In the genomic region with DNA sequence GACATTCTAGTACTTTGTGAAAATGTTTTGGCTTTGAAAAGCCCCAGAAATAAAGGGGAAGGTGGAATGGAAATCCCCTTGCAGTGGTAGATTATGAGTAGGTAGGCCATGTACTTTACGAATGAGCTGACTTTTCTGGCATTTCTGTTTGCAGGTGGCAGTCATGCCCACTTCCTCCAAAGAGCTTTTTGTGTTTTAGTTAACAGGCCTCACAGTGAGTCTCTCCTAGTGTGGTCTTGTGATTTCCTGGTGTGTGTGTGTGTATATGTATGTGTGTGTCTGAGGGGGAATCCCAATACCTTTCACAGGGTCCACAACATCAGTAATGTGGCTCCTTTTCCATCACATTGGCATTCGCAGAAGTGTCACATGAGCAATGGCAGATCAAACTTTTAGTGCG, we compare ENCODE assay signal across 22 mouse cellular contexts.
DNase-seq lines count a peak whose midpoint lies in the region; ATAC-seq and TF ChIP-seq lines count a peak whose summit lies in the region.
"Had no signal": no experiment of that assay in that cellular context is flagged by ENCODE, and none has a peak within 500 bp of the region (broad histone marks: within the 10 kb centered on the region; RNA-seq: fewer than 3 reads in every experiment).

No protein-coding gene starts in this region.

- in situ Hi-C loops in CH12.LX (cut with MboI; ENCODE audit: low pct_ligation_motif_present, low pct_unique_long_range_greater_than_20kb, low sequenced_read_pairs): no loop called here

- no peak for ATAC-seq in forebrain, embryonic 14.5 days
- ATAC-seq: forebrain, embryonic 15.5 days; intestine, embryonic 15.5 days; liver, embryonic 12.5 days had no signal

- peaks cover 4% of the 10 kb centered on the region; the same call in 1 of the 2 replicates for H3K79me2 ChIP-seq in CH12.LX (replicated peaks; ENCODE audit: control insufficient read depth, extremely low read depth, insufficient read depth, poor library complexity, severe bottlenecking)

- peak; percentile 98 for TF ChIP-seq EP300 in CH12.LX (IDR thresholded peaks at IDR 0.05; ENCODE audit: low read length)

- WGBS in forebrain, embryonic 14.5 days: 89% methylated on average over 3 of the region's 3 CpGs

- peak overlapping the region; percentile 25; the same call in 1 of the 2 replicates for H3K4me2 ChIP-seq in CH12.LX (ENCODE audit: insufficient read depth, low read depth, poor library complexity, severe bottlenecking)
- H3K4me2 ChIP-seq in forebrain, embryonic 14.5 days (ENCODE audit: low read length): no peak overlapping the region
- H3K4me2 ChIP-seq: forebrain, embryonic 15.5 days; hindbrain, embryonic 14.5 days; intestine, embryonic 15.5 days; limb, embryonic 12.5 days; liver, embryonic 12.5 days; midbrain, embryonic 11.5 days had no signal

- dilution Hi-C loops in CH12.LX (cut with MboI; ENCODE audit: extremely low pct_ligation_motif_present, extremely low pct_unique_long_range_greater_than_20kb, low sequenced_read_pairs): no loop called here

- no peak overlapping the region for H3K9ac ChIP-seq in CH12.LX (ENCODE audit: insufficient read depth, low read depth)
- no peak overlapping the region for H3K9ac ChIP-seq in forebrain, embryonic 14.5 days (ENCODE audit: low read length)
- H3K9ac ChIP-seq: forebrain, embryonic 15.5 days; hindbrain, embryonic 14.5 days; intestine, embryonic 15.5 days; limb, embryonic 12.5 days; liver, embryonic 12.5 days had no signal

- DNase-seq in spleen, adult 18-20 months: peak; percentile 18 to 27
- DNase-seq in spleen, postnatal 14 days (ENCODE audit: low spot score in 2 of 2): no peak
- peak; percentile 91 for DNase-seq in CH12.LX (ENCODE audit: extremely low read depth)
- DNase-seq in naive thymus-derived CD4-positive, alpha-beta T cell, adult 2 months (ENCODE audit: low read depth): peak; percentile 49
- peak; percentile 10 for DNase-seq in thymus, postnatal 14 days
- DNase-seq in frontal cortex, postnatal 36 days (ENCODE audit: low spot score in 2 of 2): no peak
- DNase-seq in lung, postnatal 10 days: no peak
- DNase-seq in forebrain, embryonic 14.5 days (ENCODE audit: low spot score): no peak
- DNase-seq: adrenal gland, postnatal 25 days; cerebellum, adult 9-10 months; gastrocnemius, postnatal 25 days; kidney, adult 9 months; kidney, postnatal 14 days; lung, adult 18-20 months; lung, postnatal 14 days; right cerebral cortex, postnatal 14 days had no signal

- peaks cover 3 to 37% of the 10 kb centered on the region in 2 experiments for H3K36me3 ChIP-seq in CH12.LX (replicated peaks in 1 of 2; ENCODE audit: control insufficient read depth in 1 of 2, insufficient read depth in 1 of 2, low read length in 1 of 2)
- no peaks in the 10 kb centered on the region for H3K36me3 ChIP-seq in forebrain, embryonic 14.5 days (ENCODE audit: control insufficient read depth, insufficient read depth, low read length)
- H3K36me3 ChIP-seq: forebrain, embryonic 15.5 days; intestine, embryonic 15.5 days; liver, embryonic 12.5 days had no signal

- peak overlapping the region; percentile 83 for H3K27ac ChIP-seq in CH12.LX (ENCODE audit: insufficient read depth, low read depth)
- no peak overlapping the region for H3K27ac ChIP-seq in forebrain, embryonic 14.5 days (ENCODE audit: low read depth, low read length)
- H3K27ac ChIP-seq: forebrain, embryonic 15.5 days; hindbrain, embryonic 14.5 days; intestine, embryonic 15.5 days; limb, embryonic 12.5 days; liver, embryonic 12.5 days had no signal

- no peak for TF ChIP-seq POLR2A in CH12.LX (IDR thresholded peaks at IDR 0.05; ENCODE audit: low read depth, low read length)

- H3K27me3 ChIP-seq in CH12.LX (replicated peaks): no peaks in the 10 kb centered on the region
- no peaks in the 10 kb centered on the region for H3K27me3 ChIP-seq in forebrain, embryonic 14.5 days (replicated peaks; ENCODE audit: control insufficient read depth, insufficient read depth, low read length)
- H3K27me3 ChIP-seq: forebrain, embryonic 15.5 days; intestine, embryonic 15.5 days; limb, embryonic 12.5 days; liver, embryonic 12.5 days had no signal

- TF ChIP-seq RAD21 in CH12.LX (IDR thresholded peaks at IDR 0.05; ENCODE audit: low read depth, low read length): no peak; the same call in 1 of the 2 replicates

- no peak for TF ChIP-seq CTCF in CH12.LX (conservative IDR thresholded peaks at IDR 0.05 in 1 of 2, IDR thresholded peaks at IDR 0.05 in 1 of 2; ENCODE audit: low read depth in 2 of 2, low read length in 2 of 2)

- peaks cover 6% of the 10 kb centered on the region for H3K9me3 ChIP-seq in CH12.LX (replicated peaks; ENCODE audit: low read length)
- H3K9me3 ChIP-seq in forebrain, embryonic 14.5 days (replicated peaks; ENCODE audit: control insufficient read depth, low read length): no peaks in the 10 kb centered on the region
- H3K9me3 ChIP-seq: forebrain, embryonic 15.5 days; intestine, embryonic 15.5 days; limb, embryonic 12.5 days; liver, embryonic 12.5 days had no signal

- no peak overlapping the region for H3K4me3 ChIP-seq in CH12.LX (replicated peaks in 1 of 3; ENCODE audit: low read depth in 2 of 3, low read length in 2 of 3, poor library complexity in 1 of 3)
- no peak overlapping the region for H3K4me3 ChIP-seq in forebrain, embryonic 14.5 days (ENCODE audit: low read depth, low read length)
- H3K4me3 ChIP-seq: forebrain, embryonic 15.5 days; intestine, embryonic 15.5 days; limb, embryonic 12.5 days; liver, embryonic 12.5 days had no signal

- H3K4me1 ChIP-seq in CH12.LX (ENCODE audit: control insufficient read depth in 1 of 2, insufficient read depth in 2 of 2): peaks cover 16 to 83% of the 10 kb centered on the region in 2 experiments
- H3K4me1 ChIP-seq in forebrain, embryonic 14.5 days (ENCODE audit: control insufficient read depth, insufficient read depth, low read length): no peaks in the 10 kb centered on the region
- H3K4me1 ChIP-seq: forebrain, embryonic 15.5 days; intestine, embryonic 15.5 days; limb, embryonic 12.5 days had no signal

TF ChIP-seq in CH12.LX, 34 proteins besides CTCF, POLR2A, EP300 and RAD21:
- no peak for TF ChIP-seq E2F4 (IDR thresholded peaks at IDR 0.05; ENCODE audit: insufficient replicate concordance, low read depth, low read length)
- TF ChIP-seq CHD2 (IDR thresholded peaks at IDR 0.05; ENCODE audit: low read length): peak; percentile 74
- no peak for TF ChIP-seq NRF1 (IDR thresholded peaks at IDR 0.05; ENCODE audit: low read depth, low read length)
- TF ChIP-seq MEF2A (IDR thresholded peaks at IDR 0.05; ENCODE audit: borderline replicate concordance, low read depth, low read length): peak; percentile 91
- no peak for TF ChIP-seq GABPA (IDR thresholded peaks at IDR 0.05; ENCODE audit: insufficient replicate concordance, low read depth, low read length)
- TF ChIP-seq JUN (IDR thresholded peaks at IDR 0.05; ENCODE audit: insufficient read depth, low read depth, low read length): peak; percentile 80
- no peak for TF ChIP-seq MAFK (IDR thresholded peaks at IDR 0.05; ENCODE audit: insufficient replicate concordance, low read length)
- no peak for TF ChIP-seq SMC3 (IDR thresholded peaks at IDR 0.05; ENCODE audit: low read depth, low read length)
- TF ChIP-seq KAT2A (IDR thresholded peaks at IDR 0.05; ENCODE audit: insufficient replicate concordance, low read length): no peak
- TF ChIP-seq ELF1 (IDR thresholded peaks at IDR 0.05; ENCODE audit: low read depth, low read length): peak; percentile 71; the same call in 1 of the 2 replicates
- TF ChIP-seq MYC (IDR thresholded peaks at IDR 0.05; ENCODE audit: low read depth, low read length): peak; percentile 77; the same call in 1 of the 2 replicates
- TF ChIP-seq RCOR1 (conservative IDR thresholded peaks at IDR 0.05; ENCODE audit: low read depth, low read length): peak; percentile 81
- 0 out of 2 replicates have a peak, but pooled peaks have one; percentile 54 for TF ChIP-seq MAZ (IDR thresholded peaks at IDR 0.05; ENCODE audit: low read depth, low read length)
- TF ChIP-seq TCF12 (IDR thresholded peaks at IDR 0.05; ENCODE audit: low read depth, low read length): peak; percentile 96
- peak; percentile 46; the same call in 1 of the 2 replicates for TF ChIP-seq MAX (IDR thresholded peaks at IDR 0.05; ENCODE audit: low read length)
- peak; percentile 54; the same call in 1 of the 2 replicates for TF ChIP-seq SIN3A (IDR thresholded peaks at IDR 0.05; ENCODE audit: low read length)
- no peak for TF ChIP-seq HCFC1 (IDR thresholded peaks at IDR 0.05; ENCODE audit: low read depth, low read length)
- TF ChIP-seq PAX5 (IDR thresholded peaks at IDR 0.05; ENCODE audit: low read length): no peak
- TF ChIP-seq CHD1 (IDR thresholded peaks at IDR 0.05; ENCODE audit: low read depth, low read length): no peak
- TF ChIP-seq ZNF384 (IDR thresholded peaks at IDR 0.05; ENCODE audit: low read depth, low read length): peak; percentile 34; the same call in 1 of the 2 replicates
- TF ChIP-seq UBTF (IDR thresholded peaks at IDR 0.05; ENCODE audit: low read depth, low read length): peak; percentile 40; the same call in 1 of the 2 replicates
- TF ChIP-seq ZMIZ1 (IDR thresholded peaks at IDR 0.05; ENCODE audit: low read depth, low read length): no peak
- no peak for TF ChIP-seq NELFE (IDR thresholded peaks at IDR 0.05; ENCODE audit: low read depth, low read length)
- no peak for TF ChIP-seq ZKSCAN1 (IDR thresholded peaks at IDR 0.05; ENCODE audit: borderline replicate concordance, low read depth, low read length)
- TF ChIP-seq IRF4 (IDR thresholded peaks at IDR 0.05; ENCODE audit: low read depth, low read length): peak; percentile 91
- peak; percentile 88 for TF ChIP-seq ETS1 (conservative IDR thresholded peaks at IDR 0.05; ENCODE audit: low read depth, low read length)
- TF ChIP-seq MXI1 (IDR thresholded peaks at IDR 0.05; ENCODE audit: low read depth, low read length): peak; percentile 15; the same call in 1 of the 2 replicates
- peak; percentile 29; the same call in 1 of the 2 replicates for TF ChIP-seq USF2 (conservative IDR thresholded peaks at IDR 0.05; ENCODE audit: low read depth, low read length)
- no peak for TF ChIP-seq POLR2AphosphoS2 (IDR thresholded peaks at IDR 0.05; ENCODE audit: low read depth, low read length)
- peak; percentile 74 for TF ChIP-seq TBP (conservative IDR thresholded peaks at IDR 0.05; ENCODE audit: low read depth, low read length)
- TF ChIP-seq JUND (conservative IDR thresholded peaks at IDR 0.05; ENCODE audit: low read depth, low read length): peak; percentile 82
- TF ChIP-seq BHLHE40 (IDR thresholded peaks at IDR 0.05; ENCODE audit: low read depth, low read length): peak; percentile 94
- TF ChIP-seq ZC3H11A (IDR thresholded peaks at IDR 0.05; ENCODE audit: low read depth, low read length): no peak
- no peak for TF ChIP-seq USF1 (IDR thresholded peaks at IDR 0.05; ENCODE audit: low read depth, low read length)

Comparison
In these comparisons a context has a peak if more than half of its experiments do, and no peak if none do; other contexts are left out.
1. DNase-seq: peak in spleen, adult 18-20 months (2 of 2), CH12.LX (single experiment), naive thymus-derived CD4-positive, alpha-beta T cell, adult 2 months (single experiment) and thymus, postnatal 14 days (single experiment); none in spleen, postnatal 14 days (0 of 2), frontal cortex, postnatal 36 days (0 of 2), lung, postnatal 10 days (single experiment) and forebrain, embryonic 14.5 days (single experiment).